Mouse (Mus musculus) spleen, adult 2 months (tissue): Measurements from ENCODE around the gene Gm49673.

Source experiments
- CTCF ChIP-seq: fragments of 200-500 bp; IDR thresholded peaks from 2 replicates; pipeline ENCODE4 v1.5.1; 2011; ENCODE audit warnings: mild to moderate bottlenecking, inconsistent platforms; ENCODE audit not compliant: insufficient read depth, insufficient read length, insufficient replicate concordance; ENCODE audit errors: extremely low read depth
- POLR2A ChIP-seq: fragments of 200-500 bp; IDR thresholded peaks from 2 replicates; pipeline ENCODE4 v1.6.1; 2011; ENCODE audit warnings: low read depth, low read length, inconsistent platforms

DNA sequence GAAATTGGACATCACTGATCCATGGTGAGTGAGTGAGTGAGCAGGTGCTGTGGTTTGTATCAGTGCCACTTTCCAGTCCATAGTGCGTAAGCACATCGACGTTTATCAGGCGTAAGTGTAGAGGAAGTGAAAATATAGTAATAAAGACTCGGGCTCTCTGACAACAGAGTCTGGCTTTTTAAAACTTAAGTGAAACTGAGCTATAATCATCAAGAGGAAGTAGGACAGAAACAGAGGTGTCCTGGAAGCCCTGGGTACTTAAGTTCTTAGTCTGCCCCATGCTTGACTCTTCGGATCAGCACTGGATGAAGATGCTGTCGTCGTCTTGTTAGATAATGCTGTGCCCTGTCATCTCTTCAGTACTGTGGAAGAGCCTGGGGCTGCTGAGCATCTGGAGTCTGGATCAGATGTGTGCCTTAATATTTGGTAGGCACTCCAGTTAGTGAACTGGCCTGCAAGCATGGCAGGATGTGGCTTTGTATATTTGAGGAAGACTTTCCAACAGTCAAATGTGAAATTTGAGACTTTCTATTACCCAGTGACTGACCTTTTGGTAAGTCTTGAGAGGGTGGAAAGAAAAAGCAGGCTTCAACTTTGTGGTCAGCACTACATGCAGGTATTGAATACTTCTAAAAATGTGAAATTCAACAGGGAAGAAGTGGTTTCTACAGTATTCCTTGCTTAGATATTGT, 48.2 kb upstream of the Gm49673 start:
- no peak for TF ChIP-seq CTCF
- no peak for TF ChIP-seq POLR2A
